Mouse (Mus musculus) liver, adult 2 months (tissue): ENCODE results near the gene Zdhhc17.

Source experiments
- CTCF ChIP-seq: fragments of 200-500 bp; IDR thresholded peaks from 2 replicates; pipeline ENCODE4 v1.5.1; 2011; ENCODE audit warnings: low read depth, low read length, control low read depth
- POLR2A ChIP-seq: fragments of 200-500 bp; IDR thresholded peaks from 2 replicates; pipeline ENCODE4 v1.6.1; 2011; ENCODE audit warnings: low read length, control low read depth; ENCODE audit not compliant: insufficient read depth; ENCODE audit errors: extremely low read depth

DNA sequence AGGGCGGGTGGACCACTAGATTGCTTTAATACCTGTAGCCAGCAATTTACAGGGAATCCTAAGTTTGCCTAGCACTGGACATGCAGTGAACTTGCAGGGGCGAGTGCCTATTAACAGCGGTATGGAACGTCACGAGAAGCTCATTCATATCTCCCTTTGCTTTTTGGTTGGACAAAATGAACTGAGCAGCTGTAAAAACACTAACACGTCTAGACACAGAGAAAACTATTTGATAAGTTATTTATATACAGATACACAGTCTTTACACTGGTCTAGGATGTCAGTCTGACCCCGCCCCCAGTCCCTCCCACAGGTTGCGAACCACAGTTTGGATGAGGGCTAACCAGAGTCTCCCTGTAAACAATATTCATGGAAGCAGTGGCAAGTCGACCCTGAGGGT lies 67.1 kb downstream of the Zdhhc17 start:
- no peak for TF ChIP-seq CTCF
- no peak for TF ChIP-seq POLR2A
